Mouse (Mus musculus): ENCODE measurements around the gene Ddit4.
A peak's percentile ranks its signal among the peaks of the same experiment; 100 is the strongest.

DNA sequence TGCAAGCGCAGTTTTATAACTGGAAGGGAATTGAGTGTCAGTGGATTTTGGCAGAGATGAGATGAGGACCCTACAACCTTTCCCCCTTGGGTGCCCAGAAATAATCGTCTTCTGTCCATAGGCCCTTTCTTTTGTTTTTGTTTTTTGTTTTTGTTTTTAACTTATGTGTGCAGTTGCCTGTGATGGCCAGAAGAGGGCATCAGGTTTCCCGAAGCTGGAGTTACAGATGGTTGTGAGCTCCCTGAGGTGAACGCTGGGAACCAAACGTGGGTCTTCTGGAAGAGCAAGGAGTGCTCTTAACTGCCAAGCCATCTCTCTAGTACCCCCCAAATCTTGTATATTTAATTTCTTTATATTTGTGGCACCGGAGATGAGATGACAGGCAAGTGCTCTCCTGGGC lies 15.1 kb upstream of the Ddit4 start:
- TF ChIP-seq CTCF (IDR thresholded peaks at IDR 0.05; ENCODE audit: extremely low read depth, insufficient read depth, low read length) (0 out of 2 replicates have a peak, but pooled peaks have one; percentile 12), POLR2A (IDR thresholded peaks at IDR 0.05; ENCODE audit: extremely low read depth, insufficient read depth, low read length) (no peak)
